Mouse (Mus musculus) midbrain, postnatal 0 days (tissue): ENCODE measurements around the gene Cntn6. TPM values are rescaled to one million over a fixed set of nuclear protein-coding genes. Genes with fewer than 3 reads are reported as not detected.

Experiments
- ATAC-seq: fragments of 200-750 bp; cut with Nextera tagmentation; 2 replicates; pipeline ENCODE4 v1.8.0; 2017; ENCODE audit warnings: moderate number of reproducible peaks, mild to moderate bottlenecking, moderate TSS enrichment, moderate library complexity; ENCODE audit not compliant: low FRiP score
- DNase-seq: peaks from one replicate; pipeline ENCODE4 v3.0.0-alpha.2; 2015; ENCODE audit warnings: low spot score
- H3K27ac ChIP-seq: fragments of 300-500 bp; sonication (generic); 2 replicates; pipeline ENCODE4 v1.5.1; 2014; ENCODE audit warnings: low read depth, mild to moderate bottlenecking, low read length, mixed read lengths
- H3K27me3 ChIP-seq: fragments of 300-500 bp; sonication (generic); 2 replicates; pipeline ENCODE4 v1.6.1; 2014; ENCODE audit warnings: low read length, control low read depth, mixed read lengths; ENCODE audit not compliant: insufficient read depth
- H3K36me3 ChIP-seq: fragments of 300-500 bp; sonication (generic); 2 replicates; pipeline ENCODE4 v1.6.1; 2014; ENCODE audit warnings: low read length, control low read depth, mixed read lengths; ENCODE audit not compliant: insufficient read depth
- H3K4me1 ChIP-seq: fragments of 300-500 bp; sonication (generic); 2 replicates; pipeline ENCODE4 v1.6.1; 2014; ENCODE audit warnings: mild to moderate bottlenecking, control low read depth, antibody characterized with exemption, low read length, mixed read lengths; ENCODE audit not compliant: insufficient read depth
- H3K4me2 ChIP-seq: fragments of 300-500 bp; sonication (generic); 2 replicates; pipeline ENCODE4 v1.6.1; 2014; ENCODE audit warnings: low read depth, mild to moderate bottlenecking, low read length, mixed read lengths; ENCODE audit not compliant: poor library complexity, severe bottlenecking
- H3K4me3 ChIP-seq: fragments of 300-500 bp; sonication (generic); 2 replicates; pipeline ENCODE4 v1.5.1; 2014; ENCODE audit warnings: low read depth, mild to moderate bottlenecking, low read length, moderate library complexity
- H3K9ac ChIP-seq: fragments of 300-500 bp; sonication (generic); replicated peaks from 2 replicates; pipeline ENCODE4 v1.6.1; 2014; ENCODE audit warnings: mild to moderate bottlenecking, low read length, moderate library complexity, mixed read lengths; ENCODE audit not compliant: poor library complexity, severe bottlenecking
- H3K9me3 ChIP-seq: fragments of 300-500 bp; sonication (generic); 2 replicates; pipeline ENCODE4 v1.6.1; 2016; ENCODE audit warnings: low read length, control low read depth
- CTCF ChIP-seq: IDR thresholded peaks from 2 replicates; pipeline ENCODE4 v1.5.1; 2016; ENCODE audit warnings: antibody characterized with exemption, mild to moderate bottlenecking
- WGBS: fragments of 180-500 bp; shearing (Covaris S2); extraction: QIAGEN DNeasy Blood & Tissue Kit; methylation state at CpG from one replicate; pipeline ENCODE4 v1.1.7; 2014; 5-methylcytosine and 5-hydroxymethylcytosine counted together
- polyA plus RNA-seq: library from polyadenylated mRNA; unstranded; fragments of >200 nt; fragmentation: Nextera tagmentation; extraction: Ambion mirVana; gene quantifications from 2 replicates; pipeline ENCODE4 v1.2.1, GENCODE M21; 2015
- total RNA-seq: library from RNA; depleted of rRNA; stranded (reverse); fragments of >200 nt; gene quantifications from 2 replicates; pipeline ENCODE4 v1.2.3, GENCODE M21; 2014; rRNA removed

The Cntn6 gene
- 31.1 and 34.8 TPM in 2 replicates for total RNA-seq
- 18.1 and 19.5 TPM in 2 replicates for polyA plus RNA-seq

GRCm38 (mm10) chr6:104492490-104493431 lies at the start of gene Cntn6:
Gene Cntn6 (plus strand): TSS chr6:104492790.
- ATAC-seq = peak; percentile 72; the same call in 1 of the 2 replicates
- Histone ChIP-seq H3K9me3 (no peaks in the 10 kb centered on the region), H3K36me3 (no peaks in the 10 kb centered on the region), H3K4me2 (peak within 1 kb of the TSS; percentile 57), H3K27me3 (no peaks in the 10 kb centered on the region), H3K4me1 (no peaks in the 10 kb centered on the region), H3K9ac (peak within 1 kb of the TSS; percentile 66), H3K27ac (peak within 1 kb of the TSS; percentile 81), H3K4me3 (peak within 1 kb of the TSS; percentile 50)
- no peak for TF ChIP-seq CTCF
- WGBS = 7% methylated on average over 11 of the region's 11 CpGs
- DNase-seq = peak; percentile 67

- ATAC-seq (no peak), DNase-seq (no peak)
Observed at GRCm38 (mm10) chr6:104443731-104444130, 48.9 kb upstream of the Cntn6 start.

GRCm38 (mm10) chr6:104470706-104471105 lies 21.9 kb upstream of the Cntn6 start:
- no peak overlapping the region for H3K4me3 ChIP-seq
- no peak overlapping the region for H3K4me2 ChIP-seq
- no peak for TF ChIP-seq CTCF
- WGBS = 92% methylated on average over 1 of the region's 1 CpGs
- H3K36me3 ChIP-seq = no peaks in the 10 kb centered on the region
- DNase-seq = no peak
- no peaks in the 10 kb centered on the region for H3K9me3 ChIP-seq
- ATAC-seq = no peak
- H3K4me1 ChIP-seq = no peaks in the 10 kb centered on the region
- no peak overlapping the region for H3K9ac ChIP-seq
- no peaks in the 10 kb centered on the region for H3K27me3 ChIP-seq
- H3K27ac ChIP-seq = no peak overlapping the region

More at GRCm38 (mm10) chr6:104443731-104444130, 48.9 kb upstream of the Cntn6 start:
- H3K36me3 ChIP-seq = no peaks in the 10 kb centered on the region
- no peaks in the 10 kb centered on the region for H3K9me3 ChIP-seq
- WGBS = 62% methylated on average over 3 of the region's 3 CpGs
- no peak overlapping the region for H3K4me2 ChIP-seq
- no peak overlapping the region for H3K9ac ChIP-seq
- no peak for TF ChIP-seq CTCF
- no peak overlapping the region for H3K27ac ChIP-seq
- H3K27me3 ChIP-seq = no peaks in the 10 kb centered on the region
- no peaks in the 10 kb centered on the region for H3K4me1 ChIP-seq
- H3K4me3 ChIP-seq = no peak overlapping the region

GRCm38 (mm10) chr6:104479242-104479641 lies 13.3 kb upstream of the Cntn6 start:
- H3K9ac ChIP-seq = no peak overlapping the region
- no peaks in the 10 kb centered on the region for H3K4me1 ChIP-seq
- no peaks in the 10 kb centered on the region for H3K36me3 ChIP-seq
- no peak overlapping the region for H3K27ac ChIP-seq
- DNase-seq = peak; percentile 46
- H3K4me2 ChIP-seq = no peak overlapping the region
- no peak for ATAC-seq
- H3K9me3 ChIP-seq = no peaks in the 10 kb centered on the region
- no peaks in the 10 kb centered on the region for H3K27me3 ChIP-seq
- H3K4me3 ChIP-seq = no peak overlapping the region
- TF ChIP-seq CTCF = peak; percentile 78

GRCm38 (mm10) chr6:104493459-104493858 lies 869 bp downstream of the Cntn6 start:
- ATAC-seq (no peak), DNase-seq (peak; percentile 32)
- peak overlapping the region; percentile 57 for H3K4me2 ChIP-seq
- H3K4me3 ChIP-seq = peak overlapping the region; percentile 50
- no peak for TF ChIP-seq CTCF
- H3K9ac ChIP-seq = peak overlapping the region; percentile 66
- H3K36me3 ChIP-seq = no peaks in the 10 kb centered on the region
- 19% methylated on average over 6 of the region's 6 CpGs for WGBS
- peak overlapping the region; percentile 81 for H3K27ac ChIP-seq
- no peaks in the 10 kb centered on the region for H3K4me1 ChIP-seq
- no peaks in the 10 kb centered on the region for H3K27me3 ChIP-seq
- H3K9me3 ChIP-seq = no peaks in the 10 kb centered on the region

- no peak overlapping the region for H3K27ac ChIP-seq
- no peaks in the 10 kb centered on the region for H3K9me3 ChIP-seq
- H3K4me2 ChIP-seq = peak overlapping the region; percentile 26; the same call in 1 of the 2 replicates
- no peak for DNase-seq
- no peaks in the 10 kb centered on the region for H3K4me1 ChIP-seq
- no peak overlapping the region for H3K9ac ChIP-seq
- no peaks in the 10 kb centered on the region for H3K27me3 ChIP-seq
- H3K36me3 ChIP-seq = no peaks in the 10 kb centered on the region
- TF ChIP-seq CTCF = no peak
- peak overlapping the region; percentile 13; the same call in 1 of the 2 replicates for H3K4me3 ChIP-seq
- no peak for ATAC-seq
- WGBS = 37% methylated on average over 2 of the region's 2 CpGs
Observed at GRCm38 (mm10) chr6:104495801-104496200, 3.2 kb downstream of the Cntn6 start.
